Mouse (Mus musculus) thymus, adult 2 months (tissue): ENCODE measurements around the gene Parp12. TPM values are rescaled to one million over a fixed set of nuclear protein-coding genes. Genes with fewer than 3 reads are reported as not detected.

Experiments used
- DNase-seq: peaks from one replicate; pipeline ENCODE4 v3.0.0; 2021
- H3K27ac ChIP-seq: fragments of 200-500 bp; 2 replicates; pipeline ENCODE4 v1.5.1; 2012; ENCODE audit warnings: low read length, control low read depth; ENCODE audit not compliant: control insufficient read depth, insufficient read depth
- H3K27me3 ChIP-seq: fragments of 200-500 bp; 2 replicates; pipeline ENCODE4 v1.6.1; 2012; ENCODE audit warnings: mild to moderate bottlenecking, low read length, moderate library complexity, mixed read lengths; ENCODE audit not compliant: control insufficient read depth, insufficient read depth
- H3K36me3 ChIP-seq: fragments of 200-500 bp; 2 replicates; pipeline ENCODE4 v1.6.1; 2012; ENCODE audit warnings: mild to moderate bottlenecking, low read length, moderate library complexity; ENCODE audit not compliant: control insufficient read depth, insufficient read depth
- H3K4me1 ChIP-seq: fragments of 200-500 bp; replicated peaks from 2 replicates; pipeline ENCODE4 v1.6.1; 2012; ENCODE audit warnings: low read length; ENCODE audit not compliant: control insufficient read depth, insufficient read depth
- H3K4me3 ChIP-seq: fragments of 200-500 bp; 2 replicates; pipeline ENCODE4 v1.5.1; 2012; ENCODE audit warnings: mild to moderate bottlenecking, low read length, control low read depth, moderate library complexity; ENCODE audit not compliant: control insufficient read depth, insufficient read depth
- CTCF ChIP-seq: fragments of 200-500 bp; IDR thresholded peaks from 2 replicates; pipeline ENCODE4 v1.5.1; 2012; ENCODE audit warnings: mild to moderate bottlenecking, control low read depth, low read length, moderate library complexity, borderline replicate concordance; ENCODE audit not compliant: control insufficient read depth, poor library complexity, insufficient read depth; ENCODE audit errors: extremely low read depth
- POLR2A ChIP-seq: fragments of 200-500 bp; IDR thresholded peaks from 2 replicates; pipeline ENCODE4 v1.6.1; 2012; ENCODE audit warnings: mild to moderate bottlenecking, low read length, control low read depth, moderate library complexity; ENCODE audit not compliant: control insufficient read depth, poor library complexity, insufficient read depth; ENCODE audit errors: extremely low read depth
- whole genome bisulfite sequencing: fragments of 180-500 bp; shearing (Covaris S2); methylation state at CpG from one replicate; pipeline ENCODE4 v1.1.7; 2018; 5-methylcytosine and 5-hydroxymethylcytosine counted together
- polyA plus RNA-seq: library from polyadenylated mRNA; depleted of rRNA; stranded (reverse); fragments of >200 nt; gene quantifications from 2 replicates; pipeline ENCODE4 v1.2.3, GENCODE M21; 2012

Parp12 gene
- polyA plus RNA-seq, 1 experiment = 24.3 TPM

- no peak for DNase-seq
- Histone ChIP-seq H3K27ac (no peak overlapping the region), H3K4me1 (no peaks in the 10 kb centered on the region), H3K36me3 (no peaks in the 10 kb centered on the region), H3K4me3 (no peak overlapping the region), H3K27me3 (no peaks in the 10 kb centered on the region)
- WGBS = 95% methylated on average over 4 of the region's 4 CpGs
- no peak for TF ChIP-seq POLR2A
- TF ChIP-seq CTCF = no peak
These were observed 13.5 kb downstream of the Parp12 start for GRCm38 (mm10) chr6:39104631-39105030.

- no peak overlapping the region for H3K4me3 ChIP-seq
- H3K27me3 ChIP-seq = no peaks in the 10 kb centered on the region
- no peak overlapping the region for H3K27ac ChIP-seq
- TF ChIP-seq CTCF (no peak), POLR2A (no peak)
- no peak for DNase-seq
- H3K36me3 ChIP-seq = no peaks in the 10 kb centered on the region
- no peaks in the 10 kb centered on the region for H3K4me1 ChIP-seq
These were observed 41.7 kb downstream of the Parp12 start for GRCm38 (mm10) chr6:39076498-39076897.

- Histone ChIP-seq H3K27ac (no peak overlapping the region), H3K4me1 (no peaks in the 10 kb centered on the region), H3K36me3 (no peaks in the 10 kb centered on the region), H3K4me3 (no peak overlapping the region), H3K27me3 (no peaks in the 10 kb centered on the region)
- TF ChIP-seq CTCF (no peak), POLR2A (no peak)
- no peak for DNase-seq
These were observed 44.0 kb downstream of the Parp12 start for GRCm38 (mm10) chr6:39074186-39074585.

- Histone ChIP-seq H3K27me3 (no peaks in the 10 kb centered on the region), H3K27ac (no peak overlapping the region), H3K36me3 (no peaks in the 10 kb centered on the region), H3K4me3 (no peak overlapping the region), H3K4me1 (no peaks in the 10 kb centered on the region)
- TF ChIP-seq CTCF = no peak
- no peak for TF ChIP-seq POLR2A
- no peak for DNase-seq
- 88% methylated on average over 5 of the region's 5 CpGs for WGBS
These were observed 45.5 kb downstream of the Parp12 start for GRCm38 (mm10) chr6:39072664-39073063.

GRCm38 (mm10) chr6:39066935-39067578 lies 51.1 kb downstream of the Parp12 start:
- DNase-seq = peak; percentile 50
- 52% methylated on average over 12 of the region's 12 CpGs for WGBS
- no peaks in the 10 kb centered on the region for H3K4me1 ChIP-seq
- no peak overlapping the region for H3K4me3 ChIP-seq
- H3K27me3 ChIP-seq = no peaks in the 10 kb centered on the region
- H3K36me3 ChIP-seq = no peaks in the 10 kb centered on the region
- TF ChIP-seq POLR2A (no peak), CTCF (peak; percentile 69; the same call in 1 of the 2 replicates)
- no peak overlapping the region for H3K27ac ChIP-seq

GRCm38 (mm10) chr6:39063541-39063940 lies 54.6 kb downstream of the Parp12 start:
- H3K4me1 ChIP-seq = no peaks in the 10 kb centered on the region
- H3K27ac ChIP-seq = no peak overlapping the region
- WGBS = 40% methylated on average over 2 of the region's 2 CpGs
- no peak overlapping the region for H3K4me3 ChIP-seq
- no peak for DNase-seq
- no peak for TF ChIP-seq POLR2A
- no peak for TF ChIP-seq CTCF
- H3K27me3 ChIP-seq = no peaks in the 10 kb centered on the region
- no peaks in the 10 kb centered on the region for H3K36me3 ChIP-seq

GRCm38 (mm10) chr6:39061180-39061579 lies 57.0 kb downstream of the Parp12 start:
- H3K27me3 ChIP-seq = no peaks in the 10 kb centered on the region
- WGBS = 99% methylated on average over 4 of the region's 4 CpGs
- DNase-seq = no peak
- no peak overlapping the region for H3K4me3 ChIP-seq
- H3K4me1 ChIP-seq = no peaks in the 10 kb centered on the region; the same call in 1 of the 2 replicates
- H3K27ac ChIP-seq = no peak overlapping the region
- TF ChIP-seq POLR2A = no peak
- TF ChIP-seq CTCF = no peak
- H3K36me3 ChIP-seq = no peaks in the 10 kb centered on the region
